Mouse (Mus musculus) hindbrain, postnatal 0 days (tissue): ENCODE measurements around the gene Catsper2. TPM values are rescaled to one million over a fixed set of nuclear protein-coding genes. Genes with fewer than 3 reads are reported as not detected.

Source experiments
- ATAC-seq: fragments of 200-750 bp; cut with Nextera tagmentation; 2 replicates; pipeline ENCODE4 v1.8.0; 2017; ENCODE audit warnings: mild to moderate bottlenecking, moderate TSS enrichment, moderate library complexity
- DNase-seq: peaks from one replicate; pipeline ENCODE4 v3.0.0-alpha.2; 2015; ENCODE audit warnings: low spot score
- H3K27ac ChIP-seq: fragments of 300-500 bp; sonication (generic); 2 replicates; pipeline ENCODE4 v1.5.1; 2014; ENCODE audit warnings: mild to moderate bottlenecking
- H3K27me3 ChIP-seq: fragments of 300-500 bp; sonication (generic); 2 replicates; pipeline ENCODE4 v1.6.1; 2014; ENCODE audit warnings: low read length, mixed read lengths; ENCODE audit not compliant: insufficient read depth
- H3K36me3 ChIP-seq: fragments of 300-500 bp; sonication (generic); 2 replicates; pipeline ENCODE4 v1.6.1; 2014; ENCODE audit warnings: low read length, mixed read lengths; ENCODE audit not compliant: insufficient read depth
- H3K4me1 ChIP-seq: fragments of 300-500 bp; sonication (generic); 2 replicates; pipeline ENCODE4 v1.6.1; 2014; ENCODE audit warnings: antibody characterized with exemption, low read length, mixed read lengths; ENCODE audit not compliant: insufficient read depth
- H3K4me2 ChIP-seq: fragments of 300-500 bp; sonication (generic); 2 replicates; pipeline ENCODE4 v1.6.1; 2014; ENCODE audit warnings: low read depth, mild to moderate bottlenecking, low read length, moderate library complexity, mixed read lengths
- H3K4me3 ChIP-seq: fragments of 300-500 bp; sonication (generic); 2 replicates; pipeline ENCODE4 v1.5.1; 2014; ENCODE audit warnings: low read length
- H3K9ac ChIP-seq: fragments of 300-500 bp; sonication (generic); replicated peaks from 2 replicates; pipeline ENCODE4 v1.6.1; 2014; ENCODE audit warnings: mild to moderate bottlenecking, low read length, moderate library complexity, mixed read lengths
- H3K9me3 ChIP-seq: fragments of 300-500 bp; sonication (generic); 2 replicates; pipeline ENCODE4 v1.6.1; 2016; ENCODE audit warnings: low read length, mixed read lengths
- CTCF ChIP-seq: IDR thresholded peaks from 2 replicates; pipeline ENCODE4 v1.5.1; 2016; ENCODE audit warnings: antibody characterized with exemption, control low read depth, low read depth
- WGBS: fragments of 180-500 bp; shearing (Covaris S2); extraction: QIAGEN DNeasy Blood & Tissue Kit; methylation state at CpG from one replicate; pipeline ENCODE4 v1.1.7; 2014; 5-methylcytosine and 5-hydroxymethylcytosine counted together
- polyA plus RNA-seq: library from polyadenylated mRNA; unstranded; fragments of >200 nt; fragmentation: Nextera tagmentation; extraction: Ambion mirVana; gene quantifications from 2 replicates; pipeline ENCODE4 v1.2.1, GENCODE M21; 2015
- total RNA-seq: library from RNA; depleted of rRNA; stranded (reverse); fragments of >200 nt; gene quantifications from 2 replicates; pipeline ENCODE4 v1.2.3, GENCODE M21; 2014

The Catsper2 gene
- total and polyA plus RNA-seq, 2 experiments from 2014 or later: 2.1 to 4.3 TPM

DNA sequence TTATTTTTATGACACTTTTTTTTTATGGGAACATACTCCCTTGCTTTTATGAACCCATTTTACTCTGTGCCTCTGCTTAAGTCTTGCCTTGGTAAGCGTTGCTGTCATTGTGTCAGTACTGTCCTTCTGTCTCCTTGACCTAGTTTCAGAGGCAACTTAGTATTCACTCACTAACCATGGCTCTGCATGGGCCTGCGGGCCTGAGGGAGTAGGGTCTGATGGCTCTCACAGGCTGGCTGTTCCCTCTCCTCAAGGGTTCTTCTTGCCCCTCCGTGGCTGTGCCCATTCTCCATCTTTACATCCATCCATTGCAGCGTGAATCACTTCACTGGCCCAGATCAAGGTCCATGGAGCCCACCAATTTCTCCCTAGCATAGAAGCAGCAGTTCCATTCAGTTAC is 32.9 kb upstream of the Catsper2 start:
- Histone ChIP-seq H3K4me1 (peaks cover 16% of the 10 kb centered on the region), H3K9ac (no peak overlapping the region), H3K36me3 (peaks cover 3% of the 10 kb centered on the region; the same call in 1 of the 2 replicates), H3K27me3 (no peaks in the 10 kb centered on the region), H3K4me3 (no peak overlapping the region), H3K9me3 (no peaks in the 10 kb centered on the region), H3K27ac (no peak overlapping the region), H3K4me2 (no peak overlapping the region)
- 79% methylated on average over 4 of the region's 4 CpGs for WGBS
- no peak for TF ChIP-seq CTCF
- DNase-seq (no peak), ATAC-seq (no peak)

DNA sequence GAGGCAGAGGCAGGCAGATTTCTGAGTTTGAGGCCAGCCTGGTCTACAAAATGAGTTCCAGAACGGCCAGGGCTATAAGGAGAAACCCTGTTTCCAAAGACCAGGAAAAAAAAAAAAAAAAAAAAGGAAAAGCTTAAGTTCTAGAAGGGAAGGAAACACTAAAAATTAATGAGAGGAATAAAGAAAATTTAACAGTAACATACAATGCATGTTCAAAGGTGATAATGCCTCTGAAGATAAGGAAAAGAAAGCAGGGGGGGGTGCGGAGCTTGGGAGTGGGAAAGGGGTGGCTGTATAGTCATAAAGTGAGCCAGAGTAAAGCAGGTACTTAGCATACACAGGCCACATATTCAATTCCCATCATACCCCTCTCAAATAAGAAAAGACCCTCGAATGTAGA is 31.5 kb upstream of the Catsper2 start:
- no peak overlapping the region for H3K4me3 ChIP-seq
- no peak for ATAC-seq
- H3K4me1 ChIP-seq: peaks cover 16% of the 10 kb centered on the region
- H3K4me2 ChIP-seq: no peak overlapping the region
- no peaks in the 10 kb centered on the region for H3K9me3 ChIP-seq
- H3K27ac ChIP-seq: no peak overlapping the region
- DNase-seq: no peak
- 76% methylated on average over 3 of the region's 3 CpGs for WGBS
- no peak for TF ChIP-seq CTCF
- H3K9ac ChIP-seq: no peak overlapping the region
- no peaks in the 10 kb centered on the region for H3K36me3 ChIP-seq
- H3K27me3 ChIP-seq: no peaks in the 10 kb centered on the region

DNA sequence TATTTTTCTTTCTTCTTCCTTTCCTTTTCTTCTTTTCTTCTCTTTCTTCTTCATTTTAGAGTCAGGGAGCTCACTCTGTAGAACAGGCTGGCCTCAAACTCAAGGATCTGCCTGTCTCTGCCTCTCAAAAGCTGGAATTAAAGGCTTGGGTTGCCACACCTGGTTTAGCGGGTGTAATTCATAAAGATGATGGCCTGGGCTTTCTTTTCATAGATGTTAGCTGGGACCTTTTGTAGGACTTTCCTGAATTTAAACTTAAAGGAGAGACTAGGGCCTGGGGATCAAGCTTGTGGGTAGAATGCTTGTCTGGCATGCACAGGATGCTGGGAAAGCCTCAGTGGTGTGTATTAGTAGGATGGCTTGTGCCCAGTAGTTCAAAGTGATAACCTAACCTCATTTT is 30.6 kb upstream of the Catsper2 start, which contains the start of gene Ell3:
TSS of gene Ell3 (minus strand) at position 101 of the 400 bp plus-strand sequence.
- 81% methylated on average over 1 of the region's 1 CpGs for WGBS
- Histone ChIP-seq H3K27ac (no peak within 1 kb of the TSS), H3K9me3 (no peaks in the 10 kb centered on the region), H3K9ac (no peak within 1 kb of the TSS), H3K36me3 (no peaks in the 10 kb centered on the region), H3K4me2 (peak within 1 kb of the TSS; percentile 71), H3K4me1 (peaks cover 16% of the 10 kb centered on the region), H3K4me3 (0 out of 2 replicates have a peak within 1 kb of the TSS, but pooled peaks have one; percentile 34), H3K27me3 (no peaks in the 10 kb centered on the region)
- ATAC-seq: no peak
- no peak for DNase-seq
- no peak for TF ChIP-seq CTCF

DNA sequence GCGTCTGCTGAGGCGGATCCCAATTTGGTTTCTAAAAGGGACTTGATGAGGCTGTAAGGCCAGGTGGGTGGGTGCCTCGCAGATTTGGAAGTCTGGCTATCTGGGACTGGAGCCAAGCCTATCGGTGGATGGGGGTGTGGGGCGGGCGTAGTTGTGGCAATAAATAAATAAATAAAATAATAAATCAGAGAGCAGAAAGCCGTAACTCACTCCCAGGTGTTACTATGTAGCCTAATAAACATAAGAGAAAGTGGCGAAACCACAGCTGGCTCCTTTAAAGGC is 29.4 kb upstream of the Catsper2 start:
- Histone ChIP-seq H3K9me3 (no peaks in the 10 kb centered on the region), H3K4me1 (peaks cover 12% of the 10 kb centered on the region), H3K27me3 (no peaks in the 10 kb centered on the region), H3K4me3 (peak overlapping the region; percentile 34), H3K27ac (no peak overlapping the region), H3K9ac (0 out of 2 replicates have a peak overlapping the region, but pooled peaks have one; percentile 24), H3K4me2 (peak overlapping the region; percentile 71), H3K36me3 (peaks cover 4% of the 10 kb centered on the region)
- ATAC-seq: no peak
- 12% methylated on average over 8 of the region's 8 CpGs for WGBS
- TF ChIP-seq CTCF: no peak
- no peak for DNase-seq

DNA sequence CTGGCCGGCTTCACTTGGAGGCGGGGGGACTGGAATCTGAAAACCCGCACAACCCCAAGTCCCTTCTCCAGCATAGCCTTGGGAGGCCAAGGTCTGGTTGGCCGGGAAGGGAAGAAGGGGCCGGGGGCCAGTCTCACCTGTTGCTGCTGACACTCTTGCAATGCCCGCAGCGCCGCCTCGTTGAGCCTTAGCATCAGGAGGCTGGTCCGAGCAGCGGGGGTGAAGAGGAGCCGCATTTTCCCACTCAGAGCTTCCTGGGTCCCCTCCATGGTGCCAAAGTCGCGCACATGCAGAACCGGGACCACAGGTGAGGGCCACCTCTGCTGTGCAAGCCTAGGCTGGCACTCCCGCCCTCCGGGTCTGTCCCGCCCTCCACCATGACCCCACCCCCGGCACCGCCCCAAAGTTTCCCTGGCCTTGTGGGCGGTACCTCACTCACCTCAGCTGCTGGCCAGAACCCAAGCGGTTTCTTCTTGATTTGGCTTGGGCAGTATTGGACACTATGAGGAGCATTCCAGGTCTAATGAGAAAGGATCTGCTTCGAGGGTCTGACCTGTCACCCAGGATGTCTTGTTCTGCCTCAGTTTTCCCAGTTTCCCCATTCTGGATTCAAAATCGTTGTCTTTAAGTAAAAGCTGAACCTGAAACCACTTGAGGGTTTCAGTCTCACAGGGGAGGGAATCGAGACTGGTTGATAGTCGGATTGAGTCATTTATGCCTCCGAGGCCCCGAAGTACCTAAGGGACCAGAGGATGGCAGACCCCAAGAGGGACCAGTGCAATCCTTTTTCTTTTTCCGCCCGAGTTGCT is 28.9 kb upstream of the Catsper2 start:
- peak overlapping the region; percentile 24; the same call in 1 of the 2 replicates for H3K9ac ChIP-seq
- H3K36me3 ChIP-seq: peaks cover 9% of the 10 kb centered on the region
- H3K4me3 ChIP-seq: peak overlapping the region; percentile 34
- H3K27ac ChIP-seq: no peak overlapping the region
- DNase-seq: no peak
- ATAC-seq: no peak
- no peaks in the 10 kb centered on the region for H3K9me3 ChIP-seq
- H3K4me2 ChIP-seq: peak overlapping the region; percentile 71
- H3K4me1 ChIP-seq: peaks cover 12% of the 10 kb centered on the region
- TF ChIP-seq CTCF: no peak
- no peaks in the 10 kb centered on the region for H3K27me3 ChIP-seq
- 3% methylated on average over 30 of the region's 30 CpGs for WGBS

DNA sequence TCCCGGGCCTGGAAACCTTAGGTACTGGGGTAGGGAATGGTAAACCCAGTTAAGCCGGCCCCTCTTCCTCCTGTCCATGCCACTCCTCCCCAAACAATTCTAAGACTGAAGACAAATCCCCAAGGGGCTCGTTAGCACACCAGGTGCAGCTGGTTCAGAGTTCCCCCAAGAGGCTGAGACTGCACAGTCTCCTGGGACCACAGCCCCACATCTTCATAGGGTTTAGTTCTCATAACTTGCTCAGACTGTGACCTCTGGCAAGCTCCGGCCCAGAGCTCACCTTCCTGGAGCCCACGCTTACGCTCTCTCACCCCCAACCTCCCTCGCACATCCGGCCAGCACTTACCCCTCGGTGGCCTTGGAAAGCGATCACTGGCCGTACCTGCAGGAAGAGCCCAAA is 28.2 kb upstream of the Catsper2 start:
- H3K4me3 ChIP-seq: peak overlapping the region; percentile 34
- WGBS: 13% methylated on average over 11 of the region's 11 CpGs
- peaks cover 15% of the 10 kb centered on the region for H3K36me3 ChIP-seq
- peak overlapping the region; percentile 71 for H3K4me2 ChIP-seq
- DNase-seq (no peak), ATAC-seq (no peak)
- TF ChIP-seq CTCF: no peak
- peaks cover 12% of the 10 kb centered on the region for H3K4me1 ChIP-seq
- H3K27ac ChIP-seq: no peak overlapping the region
- H3K9ac ChIP-seq: peak overlapping the region; percentile 24; the same call in 1 of the 2 replicates
- H3K27me3 ChIP-seq: no peaks in the 10 kb centered on the region
- no peaks in the 10 kb centered on the region for H3K9me3 ChIP-seq
